Comparison of ENCODE assay signal across 8 mouse cellular contexts in the genomic region with DNA sequence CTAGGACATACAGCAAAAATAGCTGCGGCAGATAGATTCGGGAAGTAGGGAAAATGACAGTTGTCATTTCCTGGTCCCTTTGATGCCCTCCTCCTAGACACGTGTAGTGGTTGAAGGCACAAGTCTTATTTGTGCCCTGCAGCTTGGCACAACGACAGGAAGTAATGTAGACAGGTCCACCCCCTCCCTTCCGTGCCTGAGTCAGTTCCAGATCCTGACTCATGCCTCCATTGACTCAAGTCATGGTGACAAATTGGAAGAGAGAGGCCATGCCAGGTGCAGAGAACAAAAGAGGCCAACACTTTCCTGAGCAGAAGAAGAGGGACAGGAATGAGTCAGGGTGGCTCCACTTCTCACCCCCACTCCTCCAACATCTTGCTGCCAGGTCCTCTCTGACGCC. TPM values are rescaled to one million over a fixed set of nuclear protein-coding genes. Genes with fewer than 3 reads are reported as not detected.
DNase-seq lines count a peak whose midpoint lies in the region; ATAC-seq and TF ChIP-seq lines count a peak whose summit lies in the region.
"Had no signal": no experiment of that assay in that cellular context is flagged by ENCODE, and none has a peak within 500 bp of the region (broad histone marks: within the 10 kb centered on the region; RNA-seq: fewer than 3 reads in every experiment).

No protein-coding gene starts in this region.

- no peak overlapping the region for H3K9ac ChIP-seq in lung, postnatal 0 days (replicated peaks; ENCODE audit: low read depth)
- H3K9ac ChIP-seq in hindbrain, embryonic 11.5 days (ENCODE audit: low read depth, low read length): no peak overlapping the region
- H3K9ac ChIP-seq: liver, embryonic 13.5 days had no signal

- TF ChIP-seq POLR2A in thymus, adult 2 months (IDR thresholded peaks at IDR 0.05; ENCODE audit: control insufficient read depth, extremely low read depth, insufficient read depth, low read length, poor library complexity): no peak
- TF ChIP-seq POLR2A in brain, embryonic 14.5 days (IDR thresholded peaks at IDR 0.05; ENCODE audit: borderline replicate concordance, extremely low read depth, insufficient read depth, insufficient read length, poor library complexity, severe bottlenecking): no peak

- H3K36me3 ChIP-seq in thymus, adult 2 months (ENCODE audit: control insufficient read depth, insufficient read depth, low read length): no peaks in the 10 kb centered on the region
- H3K36me3 ChIP-seq in lung, postnatal 0 days (ENCODE audit: insufficient read depth, low read length): no peaks in the 10 kb centered on the region
- no peaks in the 10 kb centered on the region for H3K36me3 ChIP-seq in hindbrain, embryonic 11.5 days (ENCODE audit: control insufficient read depth, insufficient read depth, low read length)
- H3K36me3 ChIP-seq: liver, embryonic 13.5 days had no signal

- H3K27ac ChIP-seq in thymus, adult 2 months (ENCODE audit: control insufficient read depth, insufficient read depth, low read length): no peak overlapping the region
- H3K27ac ChIP-seq in lung, postnatal 0 days (ENCODE audit: low read length): no peak overlapping the region
- no peak overlapping the region for H3K27ac ChIP-seq in hindbrain, embryonic 11.5 days (ENCODE audit: low read depth, low read length)
- H3K27ac ChIP-seq: liver, embryonic 13.5 days had no signal

- no peaks in the 10 kb centered on the region for H3K27me3 ChIP-seq in thymus, adult 2 months (ENCODE audit: control insufficient read depth, insufficient read depth, low read length)
- H3K27me3 ChIP-seq in lung, postnatal 0 days (replicated peaks; ENCODE audit: insufficient read depth, low read length): no peaks in the 10 kb centered on the region
- no peaks in the 10 kb centered on the region for H3K27me3 ChIP-seq in hindbrain, embryonic 11.5 days (ENCODE audit: control insufficient read depth, insufficient read depth, low read length)
- H3K27me3 ChIP-seq: liver, embryonic 13.5 days had no signal

- H3K9me3 ChIP-seq in lung, postnatal 0 days (ENCODE audit: low read length): no peaks in the 10 kb centered on the region
- no peaks in the 10 kb centered on the region for H3K9me3 ChIP-seq in hindbrain, embryonic 11.5 days (ENCODE audit: control insufficient read depth, low read length)
- H3K9me3 ChIP-seq: liver, embryonic 13.5 days had no signal

- WGBS in thymus, adult 2 months: 23% methylated on average over 6 of the region's 6 CpGs
- 41% methylated on average over 6 of the region's 6 CpGs for WGBS in lung, postnatal 0 days
- 82% methylated on average over 6 of the region's 6 CpGs for WGBS in hindbrain, embryonic 11.5 days

- peaks cover 13% of the 10 kb centered on the region for H3K4me1 ChIP-seq in thymus, adult 2 months (replicated peaks; ENCODE audit: control insufficient read depth, insufficient read depth, low read length)
- no peaks in the 10 kb centered on the region for H3K4me1 ChIP-seq in lung, postnatal 0 days (ENCODE audit: insufficient read depth, low read depth, low read length)
- no peaks in the 10 kb centered on the region for H3K4me1 ChIP-seq in hindbrain, embryonic 11.5 days (replicated peaks; ENCODE audit: control insufficient read depth, insufficient read depth, low read length)

- peak; percentile 52; the same call in 1 of the 2 replicates for TF ChIP-seq EP300 in lung, postnatal 0 days (IDR thresholded peaks at IDR 0.05)

- DNase-seq in thymus, adult 2 months: peak; percentile 23
- no peak for DNase-seq in thymus, postnatal 10 days (ENCODE audit: low spot score in 2 of 2)
- peak; percentile 12 for DNase-seq in brain, embryonic 14.5 days (ENCODE audit: low read depth)
- DNase-seq in lung, postnatal 0 days (ENCODE audit: low spot score): peak; percentile 32
- DNase-seq in thymus, postnatal 25 days: peak; percentile 22
- no peak for DNase-seq in hindbrain, embryonic 11.5 days (ENCODE audit: low spot score)
- DNase-seq in gastrocnemius, adult 8-10 months (ENCODE audit: low spot score in 2 of 2): no peak
- DNase-seq: liver, embryonic 13.5 days had no signal

- H3K4me3 ChIP-seq in thymus, adult 2 months (ENCODE audit: control insufficient read depth, insufficient read depth, low read length): no peak overlapping the region
- H3K4me3 ChIP-seq in lung, postnatal 0 days (ENCODE audit: low read depth, low read length): no peak overlapping the region
- no peak overlapping the region for H3K4me3 ChIP-seq in hindbrain, embryonic 11.5 days (ENCODE audit: low read depth, low read length)
- H3K4me3 ChIP-seq: liver, embryonic 13.5 days had no signal

- no peak overlapping the region for H3K4me2 ChIP-seq in lung, postnatal 0 days (replicated peaks; ENCODE audit: low read depth, low read length)
- no peak overlapping the region for H3K4me2 ChIP-seq in hindbrain, embryonic 11.5 days (replicated peaks; ENCODE audit: low read depth, low read length)
- H3K4me2 ChIP-seq: liver, embryonic 13.5 days had no signal

- ATAC-seq in lung, postnatal 0 days: peak; percentile 48
- no peak for ATAC-seq in hindbrain, embryonic 11.5 days (ENCODE audit: low FRiP score)

- TF ChIP-seq CTCF in thymus, adult 2 months (IDR thresholded peaks at IDR 0.05; ENCODE audit: borderline replicate concordance, control insufficient read depth, extremely low read depth, insufficient read depth, low read length, poor library complexity): no peak
- TF ChIP-seq CTCF in brain, embryonic 14.5 days (IDR thresholded peaks at IDR 0.05; ENCODE audit: borderline replicate concordance, extremely low read depth, insufficient read depth, insufficient read length): no peak
- TF ChIP-seq CTCF in lung, postnatal 0 days (IDR thresholded peaks at IDR 0.05): no peak

RNA-seq across cellular contexts. Expression of a gene that starts 19.4 kb away (rescaled TPM):
- polyA plus RNA-seq in thymus, adult 2 months (2012; rRNA removed): 194 and 224 TPM in 2 replicates
- 229 and 263 TPM in 2 replicates for polyA plus RNA-seq in brain, embryonic 14.5 days (2012; rRNA removed)
- 73.8 and 74.4 TPM in 2 replicates for polyA plus RNA-seq in lung, postnatal 0 days (2015; fragmentation: Nextera tagmentation; extraction: Ambion mirVana)
- polyA plus RNA-seq in hindbrain, embryonic 11.5 days (2014; fragmentation: Nextera tagmentation; extraction: Ambion mirVana): 106 and 118 TPM in 2 replicates
- 100 to 1,000 TPM; 102 to 107 (median 105) TPM for total RNA-seq in gastrocnemius, adult 8-10 months (2022)

RNA-seq across cellular contexts. Expression of a gene that starts 53.0 kb away (rescaled TPM):
- 8.3 and 12.0 TPM in 2 replicates for polyA plus RNA-seq in thymus, adult 2 months (2012; rRNA removed)
- polyA plus RNA-seq in brain, embryonic 14.5 days (2012; rRNA removed): 3.9 and 5.9 TPM in 2 replicates
- polyA plus RNA-seq in lung, postnatal 0 days (2015; fragmentation: Nextera tagmentation; extraction: Ambion mirVana): 20.2 and 26.5 TPM in 2 replicates
- polyA plus RNA-seq in hindbrain, embryonic 11.5 days (2014; fragmentation: Nextera tagmentation; extraction: Ambion mirVana): 8.9 and 10.4 TPM in 2 replicates
- total RNA-seq in gastrocnemius, adult 8-10 months (2022): under 1 TPM in 3 of 4 experiments, not detected in 1; 0.36 to 0.99 (median 0.59) TPM

Comparison
In these comparisons a context has a peak if more than half of its experiments do, and no peak if none do; other contexts are left out.
1. DNase-seq: peak in thymus, adult 2 months (single experiment), brain, embryonic 14.5 days (single experiment), lung, postnatal 0 days (single experiment) and thymus, postnatal 25 days (single experiment); none in thymus, postnatal 10 days (0 of 2), hindbrain, embryonic 11.5 days (single experiment) and gastrocnemius, adult 8-10 months (0 of 2).